Mouse (Mus musculus): Measurements from ENCODE around the gene Arv1.

- TF ChIP-seq CTCF (conservative IDR thresholded peaks at IDR 0.05; ENCODE audit: insufficient read depth, insufficient read length, low read depth, low read length), result no peak
- TF ChIP-seq POLR2A (IDR thresholded peaks at IDR 0.05; ENCODE audit: low read depth, low read length), result no peak
Observed at GRCm38 (mm10) chr8:124755481-124755880, 33.5 kb downstream of the Arv1 start.
